Mouse (Mus musculus) olfactory bulb, adult 2 months (tissue): ENCODE measurements around the gene Ryk. TPM values are rescaled to one million over a fixed set of nuclear protein-coding genes. Genes with fewer than 3 reads are reported as not detected.

Experiments used
- H3K27ac ChIP-seq: fragments of 200-500 bp; 2 replicates; pipeline ENCODE4 v1.5.1; 2012; ENCODE audit warnings: low read depth, low read length; ENCODE audit not compliant: insufficient read depth
- H3K4me1 ChIP-seq: fragments of 200-500 bp; 2 replicates; pipeline ENCODE4 v1.6.1; 2012; ENCODE audit warnings: low read length; ENCODE audit not compliant: control insufficient read depth, insufficient read depth
- H3K4me3 ChIP-seq: fragments of 200-500 bp; 2 replicates; pipeline ENCODE4 v1.5.1; 2012; ENCODE audit warnings: mild to moderate bottlenecking, low read depth, low read length, moderate library complexity; ENCODE audit not compliant: insufficient read depth
- CTCF ChIP-seq: fragments of 200-500 bp; IDR thresholded peaks from 2 replicates; pipeline ENCODE4 v1.5.1; 2012; ENCODE audit warnings: low read depth, mild to moderate bottlenecking, low read length, moderate library complexity; ENCODE audit not compliant: insufficient read depth
- POLR2A ChIP-seq: fragments of 200-500 bp; IDR thresholded peaks from 2 replicates; pipeline ENCODE4 v1.6.1; 2012; ENCODE audit warnings: mild to moderate bottlenecking, low read depth, low read length, moderate library complexity; ENCODE audit not compliant: insufficient read depth
- WGBS: fragments of 180-500 bp; shearing (Covaris S2); methylation state at CpG from one replicate; pipeline ENCODE4 v1.1.7; 2018; 5-methylcytosine and 5-hydroxymethylcytosine counted together
- polyA plus RNA-seq: library from polyadenylated mRNA; stranded (reverse); fragments of >200 nt; gene quantifications from 2 replicates; pipeline ENCODE4 v1.2.4, GENCODE M21; 2012; ENCODE audit warnings: low replicate concordance; ENCODE audit not compliant: missing spikeins, insufficient read depth, insufficient read length

Gene Ryk
- polyA plus RNA-seq, 1 experiment, result not detected

DNA sequence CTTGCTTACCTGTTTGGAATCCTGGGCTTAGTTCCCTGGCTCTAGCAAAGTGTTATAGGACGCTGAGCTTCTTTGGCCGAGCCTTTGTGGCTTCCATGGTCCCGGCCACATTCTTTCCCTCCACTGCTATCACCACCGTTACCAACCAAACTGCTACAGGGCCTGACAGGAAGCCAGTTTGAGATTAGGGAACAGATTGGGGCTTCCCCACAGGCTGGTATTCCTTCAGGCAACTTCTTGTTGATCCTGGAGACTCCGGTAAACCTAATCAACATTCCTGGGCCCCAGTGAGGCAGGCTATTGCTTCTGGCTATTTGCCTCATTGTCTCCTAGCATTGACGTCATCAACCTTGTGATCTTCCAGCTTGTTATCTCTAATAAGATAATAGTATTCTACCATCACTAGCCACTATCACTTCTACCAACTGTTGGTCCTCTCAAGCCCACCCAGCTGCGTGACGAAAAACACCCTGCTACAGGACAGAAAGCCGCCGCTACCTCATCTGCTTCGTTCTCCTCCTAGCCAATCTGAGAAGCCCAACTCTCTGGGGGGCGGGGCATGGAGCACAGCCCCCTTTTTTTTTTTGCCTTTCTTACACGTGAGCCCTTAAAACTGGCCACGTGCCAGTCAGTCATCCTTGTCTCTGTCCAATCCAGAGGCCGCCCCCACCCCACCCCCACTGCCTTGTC, 90.1 kb downstream of the Ryk start:
- Histone ChIP-seq H3K4me1 (no peaks in the 10 kb centered on the region), H3K27ac (no peak overlapping the region), H3K4me3 (no peak overlapping the region)
- 70% methylated on average over 15 of the region's 15 CpGs for WGBS
- TF ChIP-seq POLR2A (no peak), CTCF (no peak)

DNA sequence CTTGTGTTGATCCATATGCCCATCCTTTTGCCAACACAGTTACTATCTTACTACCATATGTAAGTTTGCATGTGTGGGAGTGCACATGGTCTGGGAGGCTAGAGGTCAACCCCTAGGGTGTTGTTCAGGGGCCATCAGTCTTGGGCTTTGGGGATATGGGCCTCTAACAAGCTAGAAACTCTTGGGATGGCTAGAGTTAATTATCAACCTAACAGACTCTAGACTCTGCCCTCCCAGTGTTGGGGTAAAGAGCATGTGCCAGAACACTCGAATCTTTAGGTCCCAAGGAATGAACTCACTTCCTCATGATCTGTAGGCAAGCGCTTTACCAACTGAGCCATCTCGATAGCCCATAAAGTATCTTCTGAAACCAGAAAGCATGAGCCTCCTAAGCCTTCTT, 91.4 kb downstream of the Ryk start:
- H3K4me1 ChIP-seq, result no peaks in the 10 kb centered on the region
- TF ChIP-seq POLR2A (no peak), CTCF (no peak)
- no peak overlapping the region for H3K4me3 ChIP-seq
- WGBS, result 87% methylated on average over 3 of the region's 3 CpGs
- no peak overlapping the region for H3K27ac ChIP-seq

DNA sequence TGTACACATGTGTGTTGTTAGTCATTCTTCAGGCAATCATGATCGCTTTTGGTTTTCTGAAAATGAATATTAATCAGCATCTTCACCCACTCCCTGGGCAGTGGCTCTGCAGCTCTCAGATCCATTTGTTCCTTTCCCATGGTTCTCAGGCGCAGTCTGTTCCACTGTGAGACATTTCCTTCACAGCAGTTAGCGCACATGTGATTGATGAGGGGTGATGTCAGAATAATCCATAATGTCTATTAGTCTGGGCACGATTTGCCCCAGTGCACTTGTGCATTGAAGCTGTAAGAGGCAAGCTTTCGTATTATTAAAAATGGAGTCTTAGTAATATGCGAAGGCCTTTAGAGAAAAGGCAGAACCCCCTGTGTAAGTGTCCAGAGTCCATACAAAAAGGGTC, 95.1 kb downstream of the Ryk start:
- 56% methylated on average over 6 of the region's 6 CpGs for WGBS
- Histone ChIP-seq H3K4me1 (no peaks in the 10 kb centered on the region), H3K27ac (no peak overlapping the region), H3K4me3 (no peak overlapping the region)
- TF ChIP-seq CTCF (no peak), POLR2A (no peak)

DNA sequence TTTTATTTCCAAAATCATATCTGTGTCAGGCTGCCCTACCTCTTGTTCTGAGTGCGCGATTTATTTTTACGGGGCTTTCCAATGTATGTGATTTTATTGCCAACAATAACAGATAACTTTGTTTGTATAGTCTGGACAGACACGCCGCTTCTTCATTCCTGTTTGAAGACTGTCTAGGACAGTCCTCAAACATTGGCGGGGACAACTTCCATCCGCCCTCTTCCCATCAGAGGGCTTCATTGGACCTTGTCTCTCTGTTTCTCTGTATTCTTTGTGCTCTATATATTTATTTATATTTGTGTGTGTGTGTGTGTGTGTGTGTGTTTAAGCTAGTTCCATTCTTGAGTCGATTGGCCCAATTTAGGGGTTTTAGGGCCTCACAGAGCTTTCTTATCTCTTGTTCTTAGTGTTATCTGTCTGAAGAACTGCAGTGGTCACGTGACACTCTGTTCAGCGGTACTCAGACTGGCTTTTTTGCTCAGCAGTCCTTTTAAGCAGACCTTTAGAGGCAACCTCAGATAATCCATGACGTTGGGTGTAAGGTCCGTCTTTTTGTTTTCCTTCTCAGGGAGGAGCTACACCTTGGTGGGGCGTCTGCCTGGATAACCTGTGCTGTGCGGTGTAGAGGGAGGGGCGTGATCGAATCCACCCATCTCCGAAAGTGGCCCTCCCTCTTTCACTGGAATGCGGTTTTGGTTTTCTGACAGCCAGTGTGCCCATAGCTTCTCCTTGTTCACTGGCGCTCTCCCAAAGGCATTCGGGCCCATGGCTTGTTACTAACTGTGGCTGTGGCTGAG, 99.4 kb downstream of the Ryk start:
- Histone ChIP-seq H3K27ac (no peak overlapping the region), H3K4me1 (no peaks in the 10 kb centered on the region), H3K4me3 (no peak overlapping the region)
- TF ChIP-seq CTCF (no peak), POLR2A (no peak)
- 56% methylated on average over 20 of the region's 20 CpGs for WGBS

DNA sequence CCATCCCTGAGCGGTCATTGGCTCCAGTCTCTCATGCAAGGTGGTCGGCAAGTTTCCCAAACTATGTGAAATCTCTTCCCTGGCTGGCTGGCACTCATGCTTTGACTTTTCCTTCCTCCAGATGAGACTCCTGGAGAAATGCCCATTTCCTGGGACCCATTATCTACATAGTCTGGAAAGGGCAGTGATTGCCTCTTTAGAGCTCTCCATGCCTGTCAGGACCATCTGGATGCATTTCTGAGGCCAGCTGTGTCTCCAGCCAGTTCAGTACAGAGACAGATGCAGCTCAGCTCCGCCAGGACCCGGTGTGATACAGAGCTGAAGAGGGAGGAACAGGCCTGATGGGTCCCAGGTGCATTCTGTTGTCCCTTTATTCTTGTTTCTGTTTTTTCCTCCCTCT, 107.5 kb downstream of the Ryk start:
- WGBS, result 79% methylated on average over 4 of the region's 4 CpGs
- H3K4me3 ChIP-seq, result no peak overlapping the region
- no peaks in the 10 kb centered on the region for H3K4me1 ChIP-seq
- H3K27ac ChIP-seq, result no peak overlapping the region
- TF ChIP-seq POLR2A, result no peak
- TF ChIP-seq CTCF, result no peak

DNA sequence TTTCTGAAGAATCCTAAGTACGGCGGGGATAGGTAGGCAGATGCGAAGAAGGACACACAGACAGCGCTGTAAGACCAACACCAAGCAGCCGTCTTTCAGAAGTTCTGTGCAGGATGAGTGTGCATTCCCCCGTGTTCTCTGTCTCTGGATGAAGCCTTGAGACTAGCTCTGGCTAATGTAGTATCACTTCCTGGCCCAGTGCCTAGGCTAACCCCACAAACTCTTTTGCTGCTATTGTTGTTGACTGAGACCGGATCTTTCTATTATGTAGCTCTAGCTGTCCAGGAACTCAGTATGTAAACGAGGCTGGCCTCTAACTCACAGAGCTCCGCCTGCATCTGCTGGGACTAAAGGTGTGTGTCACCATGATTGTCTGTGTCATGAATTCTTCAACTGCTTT, 110.2 kb downstream of the Ryk start:
- no peak for TF ChIP-seq CTCF
- no peak for TF ChIP-seq POLR2A
- no peak overlapping the region for H3K27ac ChIP-seq
- H3K4me1 ChIP-seq, result no peaks in the 10 kb centered on the region
- 90% methylated on average over 9 of the region's 9 CpGs for WGBS
- H3K4me3 ChIP-seq, result no peak overlapping the region

DNA sequence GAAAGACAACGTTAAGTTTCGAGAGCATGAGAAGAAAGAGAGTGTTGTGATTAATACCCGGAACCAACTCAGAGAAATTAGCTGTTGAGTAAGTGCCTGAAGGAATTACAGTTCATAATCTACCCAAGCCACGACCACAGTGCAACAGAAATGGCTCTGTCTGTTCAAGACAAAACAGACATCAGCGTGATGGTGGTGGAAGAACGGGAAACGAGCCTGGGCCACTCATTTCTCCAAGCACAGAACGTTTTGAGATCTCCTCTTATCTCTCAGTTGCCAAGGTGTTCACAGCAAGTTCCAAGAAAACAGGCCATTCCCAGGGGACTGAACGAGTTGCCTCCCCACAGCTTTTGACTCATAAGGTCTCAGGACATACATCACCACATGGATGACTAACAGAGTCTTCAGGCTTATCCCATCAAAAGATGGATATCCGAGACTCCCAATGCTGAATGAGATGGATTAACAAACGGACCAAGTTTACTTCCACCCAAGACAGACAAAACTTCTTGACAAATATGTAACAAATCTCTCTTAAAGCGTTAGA, 111.8 kb downstream of the Ryk start:
- 89% methylated on average over 12 of the region's 12 CpGs for WGBS
- no peak for TF ChIP-seq CTCF
- no peak for TF ChIP-seq POLR2A
- no peak overlapping the region for H3K27ac ChIP-seq
- H3K4me1 ChIP-seq, result no peaks in the 10 kb centered on the region
- H3K4me3 ChIP-seq, result no peak overlapping the region

DNA sequence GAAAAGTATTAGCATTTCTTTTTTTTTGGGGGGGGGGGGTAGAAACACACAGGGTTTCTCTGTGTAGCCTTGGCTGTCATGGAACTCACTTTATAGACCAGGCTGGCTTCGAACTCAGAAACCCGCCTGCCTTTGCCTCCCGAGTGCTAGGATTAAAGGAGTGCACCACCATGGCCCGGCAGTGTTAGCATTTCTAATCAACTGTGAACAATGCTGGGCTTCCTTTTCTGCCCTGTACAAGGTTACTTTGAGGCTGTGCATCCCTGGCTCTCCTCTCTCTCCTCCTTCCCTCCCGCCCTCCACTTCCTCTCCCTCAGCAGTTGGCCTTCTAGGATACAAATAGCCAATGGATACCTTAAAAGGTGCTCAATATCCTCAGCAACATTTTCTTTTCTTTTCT, 114.0 kb downstream of the Ryk start:
- no peak overlapping the region for H3K4me3 ChIP-seq
- H3K4me1 ChIP-seq, result no peaks in the 10 kb centered on the region
- TF ChIP-seq CTCF, result no peak
- no peak for TF ChIP-seq POLR2A
- WGBS, result 77% methylated on average over 5 of the region's 5 CpGs
- H3K27ac ChIP-seq, result no peak overlapping the region
